Mouse (Mus musculus) cerebellum, postnatal 10 days (tissue): ENCODE measurements around the gene Ctsa.
"Not testable (repeated sequence)": the region's sequence is repeated elsewhere in the genome, so short reads cannot be mapped to it uniquely, and the experiment has no call there.

Experiments
- DNase-seq, 2 experiments: peaks; one replicate each; pipeline ENCODE4 v3.0.0; 2021; ENCODE audit warnings: mixed read lengths in 2 of 2

The Ctsa gene

DNA sequence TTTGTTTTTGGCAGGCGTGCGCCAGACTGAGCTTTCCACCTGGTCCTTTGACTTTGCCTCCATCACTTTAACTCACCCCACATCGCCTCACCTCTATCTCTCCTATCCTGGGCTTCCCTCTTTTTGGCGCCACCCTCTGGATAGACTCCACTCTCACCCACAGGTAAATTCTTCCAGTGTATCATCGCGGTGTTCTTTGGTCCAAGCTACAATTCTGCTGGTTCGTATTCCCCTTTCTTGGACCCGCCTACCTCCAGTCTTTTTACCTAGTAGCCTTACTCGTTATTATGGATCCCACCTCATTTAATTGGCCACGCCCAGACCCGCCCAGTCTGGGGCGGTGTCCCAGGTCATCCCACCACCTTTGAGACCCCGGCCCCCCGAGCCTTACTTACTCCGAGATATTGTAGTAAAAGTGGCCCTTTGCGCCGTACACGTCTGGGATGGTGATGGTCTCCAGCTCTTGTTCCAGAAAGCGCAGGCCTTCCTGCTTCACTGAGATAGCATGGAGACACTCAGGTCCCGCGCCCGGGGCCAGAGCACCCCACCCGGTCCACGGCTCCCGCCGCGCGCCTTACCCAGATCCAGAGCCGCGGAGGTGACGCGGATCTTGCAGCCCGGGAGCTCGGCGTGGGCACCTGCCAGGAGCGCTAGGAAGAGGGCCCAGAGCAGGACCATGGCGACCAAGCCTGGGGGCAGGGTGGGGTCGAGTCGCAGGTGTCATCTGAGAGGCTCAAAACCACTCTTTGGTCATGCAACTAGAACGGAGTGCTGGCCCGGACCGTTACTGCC, 23.8 kb downstream of the Ctsa start:
- peak; percentile 44 to 45 for DNase-seq

DNA sequence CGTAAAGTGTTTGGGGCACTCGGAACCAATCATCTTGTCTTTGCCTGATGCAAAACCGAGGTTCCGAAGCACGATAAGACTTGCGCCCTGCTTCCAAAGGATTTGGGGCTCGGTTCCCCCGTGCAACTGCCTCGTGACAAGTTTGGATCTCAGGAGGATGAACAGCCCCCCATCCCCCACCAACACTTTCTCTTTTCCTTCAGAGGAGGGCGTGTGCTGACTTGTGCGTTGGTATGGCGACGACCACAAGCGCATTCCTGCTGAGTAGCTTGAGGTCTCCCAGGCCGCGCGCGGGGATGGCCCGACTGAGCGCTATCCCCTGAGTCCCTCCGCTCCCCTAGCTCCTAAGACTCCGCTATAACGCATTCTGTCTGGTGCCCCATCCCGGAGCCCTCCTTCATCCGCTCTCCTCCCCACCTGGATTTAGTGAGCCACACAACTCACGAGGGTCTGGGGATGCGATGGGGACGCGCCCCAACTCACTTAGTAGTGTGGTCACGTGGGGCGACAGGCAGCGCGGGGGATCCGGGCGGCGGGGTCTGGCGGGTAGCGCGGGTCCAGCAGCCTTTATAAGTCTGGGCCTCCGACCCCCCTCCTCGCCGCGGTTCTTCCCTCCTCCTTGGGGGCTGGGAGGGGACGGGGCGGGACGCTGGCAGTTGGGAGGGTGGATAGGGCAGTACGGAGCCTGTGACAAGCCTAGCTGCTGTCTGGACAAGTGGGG, 24.6 kb downstream of the Ctsa start, which contains the start of gene Pltp:
Pltp (minus strand) TSS at position 611 of the 721 bp plus-strand sequence.
- peak; percentile 61 for DNase-seq

DNA sequence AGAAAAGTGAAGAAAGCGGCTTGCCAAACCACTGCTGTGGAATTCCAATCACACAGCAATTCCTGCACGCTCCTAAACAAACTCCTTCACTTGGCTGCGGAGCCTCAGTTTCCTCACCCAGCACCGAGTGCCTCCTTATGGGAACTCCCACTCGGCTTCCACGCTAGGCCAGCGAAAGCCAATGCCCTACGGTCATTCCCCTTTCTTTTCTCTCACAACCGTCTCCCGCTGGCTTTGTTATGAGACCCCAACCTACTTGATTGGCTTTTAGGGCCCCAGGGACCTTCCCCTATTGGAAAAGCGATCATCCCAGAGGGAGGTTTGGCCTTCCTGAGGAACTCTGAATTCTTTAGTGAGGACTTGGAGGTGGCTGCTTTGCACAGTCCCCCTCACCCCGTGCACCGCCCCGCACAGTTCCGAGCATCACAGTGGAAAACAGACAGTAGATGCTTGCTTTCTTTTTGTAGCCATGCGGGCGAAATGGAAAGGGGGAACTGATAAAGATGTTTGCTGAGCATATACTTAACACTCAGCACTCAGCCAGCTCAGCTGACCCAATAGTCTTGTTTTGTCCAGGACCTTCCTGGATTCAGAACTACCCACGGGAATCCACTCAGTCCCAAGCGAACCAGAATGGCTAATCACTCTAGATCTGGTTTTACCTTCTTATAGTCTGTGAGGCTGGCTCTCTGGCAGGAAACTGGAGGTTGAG, 25.3 kb downstream of the Ctsa start:
- DNase-seq = no peak

DNA sequence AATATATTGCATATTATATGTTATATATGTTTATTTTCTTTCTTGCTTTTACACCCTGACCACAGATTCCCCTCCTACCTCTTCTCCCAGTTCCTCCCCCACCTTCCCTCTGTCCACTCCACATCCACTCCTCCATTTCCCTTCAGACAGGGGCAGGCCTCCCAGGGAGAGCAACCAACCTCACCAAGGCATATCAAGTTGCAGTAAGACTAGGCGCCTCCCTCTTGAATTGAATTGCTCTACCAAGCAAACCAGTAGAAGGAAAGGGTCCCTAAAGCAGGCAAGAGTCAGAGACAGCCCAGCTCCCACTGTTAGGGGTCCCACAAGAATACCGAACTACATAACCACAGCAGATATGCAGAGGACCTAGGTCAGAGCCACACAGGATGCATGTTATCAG, 26.5 kb downstream of the Ctsa start:
- DNase-seq = no peak

- DNase-seq = no peak
Observed at GRCm38 (mm10) chr2:164859640-164860432, 27.2 kb downstream of the Ctsa start.

DNA sequence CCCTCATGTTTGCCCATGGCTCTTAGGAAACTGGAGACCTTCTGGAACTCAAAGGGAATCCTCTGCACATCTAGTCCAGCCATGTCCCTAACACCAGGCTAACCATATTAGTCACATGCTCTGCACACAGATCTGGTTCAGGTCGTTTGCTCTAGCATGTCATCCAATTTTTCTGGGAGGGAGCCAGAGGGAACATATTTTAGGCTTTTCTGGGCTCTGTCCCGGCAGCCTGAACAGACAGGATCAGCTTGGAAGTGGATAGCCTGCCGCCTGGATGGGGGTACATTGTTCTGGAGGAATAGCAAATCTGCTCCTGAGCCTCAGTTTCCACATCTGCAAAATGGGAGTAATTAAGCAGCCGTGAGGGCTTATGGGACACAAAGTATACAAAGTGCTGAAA, 28.4 kb downstream of the Ctsa start:
- no peak for DNase-seq

DNA sequence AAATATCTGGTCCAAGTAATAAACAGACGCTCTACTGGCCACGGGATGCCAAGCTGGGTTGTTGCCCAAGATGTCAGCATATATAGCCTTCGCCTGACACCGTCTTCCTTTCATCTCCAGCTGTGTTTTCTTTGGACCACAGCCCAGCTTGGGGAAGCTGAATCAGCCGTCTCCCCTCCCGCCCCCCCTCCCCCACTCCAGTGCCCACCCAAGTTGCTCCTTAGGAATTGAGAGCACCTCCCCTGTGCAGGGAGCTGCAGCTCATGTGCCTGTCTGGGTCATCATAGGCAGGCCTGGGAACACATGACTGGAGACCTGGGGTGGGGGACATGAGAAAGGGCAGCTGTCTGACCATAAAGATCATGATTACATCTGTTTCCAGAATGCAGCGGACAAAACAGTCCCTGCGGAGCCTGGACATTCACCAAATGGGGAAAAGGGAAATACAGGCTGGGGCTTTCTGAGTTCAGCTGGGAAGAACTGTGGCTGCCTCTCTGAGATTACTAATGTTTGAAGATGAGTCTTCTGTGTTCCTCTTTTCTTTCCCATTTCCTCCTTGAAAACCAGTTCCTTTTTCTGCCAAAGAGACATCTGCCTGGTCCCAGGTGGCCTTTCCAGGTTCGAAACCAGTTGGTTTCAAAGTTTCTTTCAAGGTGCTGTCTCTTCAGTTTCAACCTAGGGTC, 29.6 kb downstream of the Ctsa start:
- DNase-seq = peak; percentile 79 to 87

- DNase-seq = not testable (repeated sequence)
Observed at GRCm38 (mm10) chr2:164863411-164863810, 30.7 kb downstream of the Ctsa start.

- no peak for DNase-seq
Observed at GRCm38 (mm10) chr2:164864593-164864992, 31.9 kb downstream of the Ctsa start.

DNA sequence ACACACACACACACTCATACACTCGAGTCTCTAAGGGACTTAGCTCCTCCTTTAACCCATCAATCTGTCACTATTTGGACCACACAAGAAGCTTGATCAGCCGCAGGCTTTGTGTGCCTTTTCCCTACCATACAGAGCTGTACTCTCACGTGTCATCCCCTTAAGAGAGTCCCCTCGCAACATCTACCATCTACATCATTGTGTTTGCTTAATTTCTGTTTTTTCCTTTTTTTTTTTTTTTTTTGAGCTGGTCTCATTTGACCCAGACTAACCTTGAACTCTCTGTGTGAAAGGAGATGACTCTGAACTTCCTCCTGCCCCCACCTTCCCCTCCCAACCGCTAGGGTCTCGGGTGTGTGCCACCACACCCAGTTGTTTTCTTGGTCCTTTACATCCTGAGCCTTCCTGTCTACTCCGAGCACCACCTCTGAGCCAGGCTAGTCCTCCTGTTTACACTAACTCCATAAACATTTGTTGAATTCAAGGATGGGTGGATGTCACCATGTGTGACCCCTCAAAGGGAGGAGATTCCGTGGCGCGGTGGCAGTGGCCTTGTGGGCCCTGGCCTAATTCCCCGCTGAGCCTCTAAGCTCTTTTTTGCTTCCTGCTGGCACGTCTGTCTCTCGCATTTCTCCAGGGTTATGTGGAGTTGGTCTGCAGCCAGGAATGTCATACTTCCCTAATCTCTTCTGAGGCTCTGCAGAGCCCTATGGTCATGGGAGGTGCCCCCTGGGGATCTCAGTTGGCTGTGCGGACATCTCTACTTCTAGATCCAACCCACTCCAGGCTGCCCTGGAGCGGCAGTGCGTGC, 34.3 kb downstream of the Ctsa start:
- DNase-seq = no peak

GRCm38 (mm10) chr2:164867566-164867965, 34.9 kb downstream of the Ctsa start:
- no peak for DNase-seq

GRCm38 (mm10) chr2:164868491-164868890, 35.8 kb downstream of the Ctsa start:
- no peak for DNase-seq

DNA sequence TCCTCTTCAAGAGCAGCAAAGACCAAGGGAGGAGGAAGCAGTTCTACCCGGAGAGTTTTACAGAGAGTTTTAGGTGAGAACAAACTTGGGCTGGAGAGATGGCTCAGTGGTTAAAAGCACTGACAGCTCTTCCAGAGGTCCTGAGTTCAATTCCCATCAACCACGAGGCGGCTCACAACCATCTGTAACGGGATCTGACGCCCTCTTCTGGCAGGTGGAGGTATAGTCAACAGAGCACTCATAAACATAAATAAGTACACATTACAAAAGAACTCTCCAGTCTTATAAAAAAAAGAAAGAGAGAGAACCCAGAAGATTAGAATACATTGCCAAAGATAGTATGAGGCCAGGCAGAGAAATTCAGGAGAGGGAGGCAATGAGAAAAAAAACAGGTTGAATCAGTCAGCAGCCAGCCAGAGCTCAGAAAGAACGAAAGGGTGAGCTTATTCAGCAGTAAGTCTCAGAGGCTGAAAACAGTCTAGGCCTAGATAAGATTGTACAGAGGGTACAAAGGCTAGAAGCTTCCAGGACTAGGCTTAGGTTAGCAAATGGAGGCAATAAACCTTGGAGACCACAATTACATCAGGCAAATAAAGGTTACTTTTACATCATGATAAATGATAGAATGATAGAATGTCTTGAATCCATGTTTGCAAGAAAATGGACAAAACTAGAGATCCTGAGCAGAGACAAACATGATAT, 39.1 kb downstream of the Ctsa start:
- no peak for DNase-seq

- DNase-seq = no peak
Observed at GRCm38 (mm10) chr2:164873621-164874020, 40.9 kb downstream of the Ctsa start.

DNA sequence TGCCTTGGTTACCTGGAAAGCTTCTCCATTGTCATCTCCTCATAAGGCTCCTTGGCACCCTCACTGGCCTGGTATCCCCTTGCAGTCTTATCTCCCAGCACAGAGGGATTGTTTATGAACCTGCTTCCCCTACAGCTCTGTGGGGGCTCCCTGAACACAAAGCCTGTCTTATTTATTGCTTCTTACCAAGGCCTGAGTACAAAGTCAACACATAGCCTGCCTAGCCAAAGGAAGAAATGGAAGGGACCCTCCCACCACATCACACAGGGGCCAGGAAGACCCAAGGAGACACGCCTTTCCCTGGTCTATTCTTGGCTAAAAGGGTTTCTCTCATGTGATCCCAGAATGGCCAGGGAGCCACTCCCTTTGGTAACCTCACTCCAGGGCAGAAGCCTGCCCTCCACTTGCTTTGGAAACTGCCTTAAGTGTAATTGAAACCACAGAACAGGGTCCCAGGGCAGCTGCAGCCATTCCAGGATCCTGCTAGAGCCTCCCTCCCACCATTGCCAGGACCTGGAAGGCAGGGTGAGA, 41.6 kb downstream of the Ctsa start:
- DNase-seq = no peak

DNA sequence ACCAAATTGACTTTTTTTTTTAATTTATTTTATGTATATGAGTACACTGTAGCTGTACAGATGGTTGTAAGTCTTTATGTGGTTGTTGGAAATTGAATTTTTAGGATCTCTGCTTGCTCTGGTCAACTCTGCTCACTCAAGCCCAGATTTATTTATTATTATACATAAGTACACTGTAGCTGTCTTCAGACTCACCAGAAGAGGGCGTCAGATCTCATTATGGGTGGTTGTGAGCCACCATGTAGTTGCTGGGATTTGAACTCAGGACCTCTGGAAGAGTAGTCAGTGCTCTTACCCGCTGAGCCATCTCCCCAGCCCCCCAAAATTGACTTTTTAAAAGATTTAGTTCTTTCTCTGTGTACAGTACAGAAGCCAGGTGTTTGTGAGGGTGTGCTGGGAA, 43.0 kb downstream of the Ctsa start:
- not testable (repeated sequence) for DNase-seq

DNA sequence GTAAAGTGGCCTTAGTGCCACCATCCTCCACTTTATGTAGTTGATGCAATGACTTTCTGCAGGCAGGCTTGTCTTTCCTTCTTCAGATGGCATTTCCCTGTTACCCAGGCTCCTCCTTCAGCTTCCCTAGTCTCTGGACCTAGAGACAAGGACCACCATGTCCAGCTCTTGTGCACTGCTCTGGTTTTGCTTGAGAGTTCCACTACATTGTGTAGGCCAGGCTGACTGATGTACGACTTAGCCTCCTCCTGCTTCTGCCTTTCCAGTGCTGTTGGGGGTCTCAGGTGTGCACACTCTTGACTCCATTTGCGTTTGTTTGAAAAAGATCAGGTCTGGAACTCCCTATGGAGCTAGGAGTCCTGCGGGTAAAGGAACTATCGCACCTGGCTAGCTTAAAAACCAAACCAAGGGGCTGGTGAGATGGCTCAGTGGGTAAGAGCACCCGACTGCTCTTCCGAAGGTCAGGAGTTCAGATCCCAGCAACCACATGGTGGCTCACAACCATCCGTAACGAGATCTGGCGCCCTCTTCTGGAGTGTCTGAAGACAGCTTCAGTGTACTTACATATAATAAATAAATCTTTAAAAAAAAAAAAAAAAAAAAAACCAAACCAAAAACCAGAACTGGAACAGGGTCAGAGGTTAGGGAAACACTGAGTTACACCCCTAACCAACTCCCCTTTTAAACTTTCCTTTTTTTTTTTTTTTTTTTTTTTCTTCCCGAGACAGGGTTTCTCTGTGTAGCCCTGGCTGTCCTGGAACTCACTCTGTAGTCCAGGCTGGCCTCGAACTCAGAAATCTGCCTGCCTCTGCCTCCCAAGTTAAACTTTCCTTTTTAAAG, 44.9 kb downstream of the Ctsa start:
- DNase-seq = not testable (repeated sequence)

DNA sequence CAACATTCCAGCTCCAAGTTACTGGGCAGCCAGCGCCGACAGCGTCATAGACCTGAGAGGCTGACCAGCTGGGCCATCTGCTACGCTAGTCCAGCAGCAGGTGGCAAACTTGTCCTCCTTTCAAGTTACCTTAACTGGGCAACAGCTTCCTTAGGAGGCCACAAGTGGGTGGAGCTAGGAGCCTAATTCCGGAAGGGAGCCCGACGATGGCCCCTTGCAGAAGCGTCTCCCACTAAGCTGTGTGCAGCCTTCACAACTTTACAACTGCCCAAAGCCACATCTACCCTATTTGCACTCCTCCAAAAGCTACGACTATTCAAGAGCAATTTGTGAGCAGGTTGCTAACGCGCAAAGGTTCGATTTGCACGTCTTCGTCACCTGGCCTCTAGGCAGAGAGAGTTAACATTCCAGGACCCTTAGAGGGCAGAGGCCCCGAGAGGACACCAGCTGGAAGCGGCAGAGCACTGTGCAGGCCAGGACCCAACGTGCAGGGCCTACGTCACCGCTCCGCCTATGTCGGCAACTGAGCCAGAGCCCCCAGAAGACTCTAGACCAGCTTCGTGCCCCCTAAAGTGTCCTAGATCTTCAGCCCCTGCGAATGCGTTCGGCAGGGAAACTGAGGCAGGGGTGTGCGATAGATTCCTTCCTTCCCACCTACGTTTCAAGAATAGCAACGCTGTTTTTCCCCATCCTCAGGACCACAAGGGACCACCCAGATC, 46.0 kb downstream of the Ctsa start:
- peak; percentile 73 to 75 for DNase-seq

DNA sequence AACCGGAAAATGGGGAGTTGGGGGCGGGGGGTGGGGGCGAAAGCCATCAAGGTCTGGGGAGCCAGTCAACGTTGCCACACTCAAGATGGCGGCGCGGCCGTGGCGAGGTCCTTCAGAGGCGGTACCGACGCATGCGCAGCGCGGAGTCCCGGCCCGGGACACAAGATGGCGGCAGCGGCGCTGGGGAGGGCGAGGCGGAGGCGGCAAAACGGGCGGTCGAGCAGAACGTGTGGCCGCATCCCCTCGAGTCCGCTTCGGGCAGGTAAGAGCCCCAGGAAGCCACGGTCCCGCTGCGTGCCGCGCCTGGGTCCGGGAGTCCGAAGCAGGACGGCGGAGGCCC, 46.5 kb downstream of the Ctsa start, which contains the start of gene Pcif1:
Pcif1 (plus strand) TSS at position 77 of the 340 bp plus-strand sequence.
- DNase-seq = peak; percentile 98
